Mouse (Mus musculus) cerebellum, postnatal 14 days (tissue): ENCODE results near the gene Stxbp4.

Experiments
- DNase-seq, 2 experiments: peaks; one replicate each; pipeline ENCODE4 v3.0.0; 2021; ENCODE audit warnings: mixed read lengths in 2 of 2

Stxbp4 gene

DNA sequence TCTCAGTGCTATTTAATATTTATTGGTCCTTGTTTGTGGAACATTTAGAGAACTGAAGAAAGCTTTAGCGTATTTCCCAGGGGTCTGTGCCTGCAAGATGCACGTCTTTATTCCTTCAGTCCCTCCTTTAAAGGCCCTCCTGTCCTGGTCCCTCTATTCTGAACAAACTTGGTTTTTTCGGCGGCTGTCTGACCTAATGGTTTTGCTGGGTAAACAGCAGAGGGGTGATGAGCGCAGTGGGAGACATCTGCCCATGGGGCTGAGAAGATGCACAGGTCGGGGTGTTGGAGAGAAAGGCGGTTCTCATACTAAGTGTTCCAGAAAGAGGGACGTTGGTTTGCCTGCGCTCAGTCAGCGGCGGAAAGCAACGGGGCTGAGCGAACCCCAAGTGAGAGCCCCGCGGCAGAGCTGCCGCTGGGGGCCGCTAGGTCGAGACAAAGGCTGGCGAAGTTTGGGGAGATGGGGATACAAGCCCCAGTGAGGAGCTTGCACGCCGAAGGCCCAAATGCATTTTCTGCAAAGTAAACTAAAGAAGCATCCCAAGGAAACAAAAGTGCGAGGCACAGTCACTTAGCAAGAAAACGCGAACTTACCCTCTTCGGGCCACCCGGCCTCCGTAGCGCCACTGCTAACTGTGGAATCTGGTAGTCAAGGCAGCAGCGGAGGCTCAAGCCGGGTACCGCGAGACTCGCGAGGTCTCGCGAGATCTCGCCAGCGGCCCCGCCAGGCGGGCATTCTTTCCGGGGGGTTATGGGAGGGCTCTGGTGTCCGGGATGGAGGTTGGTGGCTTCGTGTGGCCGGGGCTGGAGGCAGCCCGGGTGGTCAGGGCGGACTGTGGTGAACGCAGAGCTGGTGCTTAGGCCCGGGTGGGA, at the start of gene Stxbp4, which contains the start of gene Cox11:
TSS of gene Stxbp4 (minus strand) at position 645 of the 872 bp plus-strand sequence.
TSS of gene Cox11 (plus strand) at position 734 of the 872 bp plus-strand sequence.
- DNase-seq: peak; percentile 96 to 97

- no peak for DNase-seq
These were observed 49.2 kb upstream of the Stxbp4 start for GRCm38 (mm10) chr11:90687040-90687439.

DNA sequence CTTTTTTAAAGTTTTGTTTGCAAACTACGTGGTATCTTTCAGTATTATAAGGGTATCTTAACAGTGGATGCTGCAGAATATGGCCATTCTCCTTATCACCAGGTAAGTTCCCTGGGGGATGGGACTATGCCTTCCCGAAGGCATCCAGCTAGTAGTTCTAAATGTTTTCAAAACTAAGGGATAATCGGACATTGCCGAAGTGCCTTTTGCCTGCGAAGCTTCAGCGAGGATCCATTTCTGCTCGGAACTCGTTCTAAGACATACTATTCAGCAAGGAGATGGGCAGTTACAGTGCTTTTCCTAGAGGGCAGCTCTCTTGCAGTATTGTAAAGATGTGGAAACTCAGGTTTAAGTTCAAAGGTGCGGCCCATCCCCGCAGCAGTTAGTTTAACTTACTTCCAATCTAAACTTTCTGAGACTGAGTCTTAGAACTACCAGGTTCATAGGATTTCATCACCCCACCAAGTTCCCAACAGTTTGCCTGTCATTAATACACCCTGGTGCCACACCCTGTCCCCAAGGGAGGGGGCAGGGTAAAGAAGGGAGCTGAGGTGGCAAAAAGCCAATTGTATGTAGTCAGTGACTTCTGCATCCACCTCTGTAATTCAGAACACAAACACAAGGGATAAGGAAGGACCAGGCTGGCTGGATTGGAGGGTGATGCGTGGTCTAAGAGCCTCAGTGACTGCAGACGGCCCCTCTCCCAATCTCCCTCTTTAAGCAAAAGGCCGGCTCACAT, 48.6 kb upstream of the Stxbp4 start:
- peak; percentile 7 to 18 for DNase-seq

DNA sequence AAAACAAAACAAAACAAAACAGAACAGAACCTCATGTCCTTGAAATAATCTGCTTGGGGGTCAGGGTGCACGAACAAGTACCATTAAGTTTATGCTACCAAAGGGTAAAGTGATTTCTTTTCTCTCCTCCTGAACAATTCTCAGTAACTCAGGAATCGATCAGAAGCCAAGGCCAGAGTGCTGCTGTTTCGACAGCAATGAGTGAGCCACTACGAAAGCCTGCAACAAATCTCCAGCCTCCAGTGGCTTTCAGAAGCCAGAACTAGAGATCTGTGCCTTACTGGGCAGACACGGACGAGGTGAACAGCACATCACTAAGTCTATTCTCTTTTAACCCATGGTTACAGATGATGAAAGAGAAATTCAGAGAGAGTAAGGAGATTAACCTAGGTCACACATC, 47.3 kb upstream of the Stxbp4 start:
- DNase-seq: no peak

GRCm38 (mm10) chr11:90684765-90685164, 46.9 kb upstream of the Stxbp4 start:
- DNase-seq: no peak

- no peak for DNase-seq
These were observed 43.3 kb upstream of the Stxbp4 start for GRCm38 (mm10) chr11:90681171-90681570.

DNA sequence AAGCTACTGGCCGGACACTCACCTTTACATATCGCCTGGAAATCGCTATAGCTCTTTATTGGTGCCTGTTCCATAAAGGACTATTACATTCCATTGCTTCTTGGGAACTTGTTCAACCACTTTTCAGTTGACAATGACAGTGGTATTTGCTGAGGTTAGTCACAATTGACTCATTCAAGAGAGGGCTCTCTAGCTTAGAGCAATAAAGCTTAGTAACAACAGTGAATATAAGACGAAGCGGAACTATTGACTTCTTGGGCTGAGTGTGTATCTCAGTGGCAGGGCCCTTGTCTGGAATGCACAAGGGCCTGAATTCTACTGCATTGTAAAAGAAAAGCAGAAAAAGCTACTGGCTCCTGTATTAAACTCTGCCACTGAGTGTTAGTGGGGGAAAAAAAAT, 40.7 kb upstream of the Stxbp4 start:
- DNase-seq: no peak

DNA sequence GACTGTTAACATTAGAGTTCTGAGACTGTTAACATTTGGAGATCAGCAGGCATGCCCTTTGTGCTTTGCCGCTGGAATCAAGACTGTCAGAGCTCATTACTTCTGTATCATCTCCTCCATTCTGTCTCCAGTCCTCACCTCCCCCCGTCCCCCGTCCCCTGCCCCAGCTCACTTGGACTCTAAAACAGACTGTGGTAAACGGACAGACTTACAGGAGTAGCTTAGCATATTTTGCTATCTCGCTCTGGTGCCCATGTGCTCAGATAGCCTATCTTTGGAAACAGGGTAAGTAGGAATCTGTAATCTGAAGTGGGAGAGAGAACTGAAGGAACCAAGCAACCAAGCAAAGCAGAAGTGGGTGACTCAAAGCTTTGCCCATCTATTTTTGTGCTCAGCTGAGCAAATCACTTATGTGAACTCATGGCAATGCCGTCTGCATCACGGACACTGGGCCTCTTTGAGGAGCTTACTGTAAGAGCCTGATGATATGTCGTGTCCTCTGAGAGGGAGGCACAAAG, 39.9 kb upstream of the Stxbp4 start:
- no peak for DNase-seq

DNA sequence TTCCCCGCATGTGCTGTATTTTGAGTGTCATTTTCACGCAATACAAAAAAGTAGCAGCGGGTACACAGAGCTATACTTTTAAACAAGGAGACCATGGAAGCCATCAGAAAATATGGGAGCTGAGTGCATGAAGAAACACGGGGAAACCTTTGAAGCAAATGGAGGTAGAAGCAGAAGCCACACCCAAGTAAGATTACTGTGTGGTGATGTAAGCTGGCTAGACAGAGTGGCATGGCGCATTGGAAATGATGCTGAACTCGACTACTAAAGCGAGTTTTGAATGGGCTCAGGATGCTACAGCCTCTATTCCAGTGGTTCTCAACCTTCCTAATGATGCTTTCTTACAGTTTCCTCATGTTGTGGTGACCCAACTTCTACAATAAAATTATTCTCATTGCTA, 39.1 kb upstream of the Stxbp4 start:
- DNase-seq: no peak

DNA sequence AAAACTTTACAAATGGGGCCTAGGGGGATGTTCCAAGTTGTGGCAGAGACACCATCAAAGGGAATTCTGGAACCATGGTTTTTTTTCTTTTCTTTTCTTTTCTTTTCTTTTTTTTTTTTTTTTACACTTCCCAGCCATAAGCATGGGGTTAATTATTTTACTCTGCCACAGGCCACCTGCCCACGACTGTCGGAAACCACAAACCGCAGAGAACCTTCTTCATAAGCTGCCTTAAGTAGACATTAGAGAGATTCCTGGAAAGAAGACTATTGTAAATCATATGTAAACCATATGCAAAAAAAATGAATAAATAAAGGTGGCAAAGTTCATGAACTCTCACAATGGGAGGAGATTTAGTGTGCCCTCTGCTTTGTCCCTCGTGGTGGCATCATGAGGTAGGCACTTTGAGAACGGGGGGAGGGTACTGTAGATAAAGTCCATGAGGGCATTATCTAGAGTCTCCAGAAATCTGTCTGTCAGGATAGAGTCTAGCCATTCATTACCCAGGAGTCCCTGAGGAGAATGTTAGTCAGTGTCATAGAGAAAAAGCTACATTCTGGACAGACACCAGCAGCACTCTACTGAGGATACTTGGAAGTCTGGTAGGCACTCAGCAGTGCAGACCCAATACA, 37.7 kb upstream of the Stxbp4 start:
- DNase-seq: no peak

- DNase-seq: no peak
These were observed 29.4 kb upstream of the Stxbp4 start for GRCm38 (mm10) chr11:90667325-90667724.

- DNase-seq: no peak
These were observed 29.0 kb upstream of the Stxbp4 start for GRCm38 (mm10) chr11:90666916-90667315.

DNA sequence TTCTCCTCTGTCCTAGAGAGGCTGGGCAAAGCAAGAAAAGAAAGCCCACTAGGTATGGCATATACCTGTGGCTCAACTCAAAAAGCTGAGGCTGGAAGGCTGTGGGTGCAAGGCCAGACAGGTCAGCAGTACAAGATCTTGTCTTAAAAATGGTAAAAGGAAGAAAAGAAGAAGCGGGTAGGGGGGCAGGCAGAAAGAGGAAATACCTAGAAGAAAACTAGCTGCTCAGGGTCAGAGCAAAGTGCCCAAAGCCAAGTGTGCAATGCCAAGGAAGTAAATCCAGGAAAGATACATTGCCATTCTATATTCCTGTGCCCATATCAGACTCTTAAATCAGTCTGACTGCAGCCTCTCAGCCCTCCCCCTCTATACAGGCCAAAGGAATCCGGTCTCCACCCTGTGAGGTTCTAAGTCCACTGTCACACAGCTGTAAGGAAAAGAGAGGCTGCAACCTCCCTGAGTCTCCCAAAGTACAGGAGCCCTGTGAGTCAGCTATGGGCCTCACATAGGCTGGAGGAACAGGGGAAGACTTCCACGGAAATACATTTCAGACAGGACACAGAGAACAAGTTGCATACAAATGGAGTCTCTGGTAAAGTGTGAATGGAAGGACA, 28.4 kb upstream of the Stxbp4 start:
- DNase-seq: no peak

DNA sequence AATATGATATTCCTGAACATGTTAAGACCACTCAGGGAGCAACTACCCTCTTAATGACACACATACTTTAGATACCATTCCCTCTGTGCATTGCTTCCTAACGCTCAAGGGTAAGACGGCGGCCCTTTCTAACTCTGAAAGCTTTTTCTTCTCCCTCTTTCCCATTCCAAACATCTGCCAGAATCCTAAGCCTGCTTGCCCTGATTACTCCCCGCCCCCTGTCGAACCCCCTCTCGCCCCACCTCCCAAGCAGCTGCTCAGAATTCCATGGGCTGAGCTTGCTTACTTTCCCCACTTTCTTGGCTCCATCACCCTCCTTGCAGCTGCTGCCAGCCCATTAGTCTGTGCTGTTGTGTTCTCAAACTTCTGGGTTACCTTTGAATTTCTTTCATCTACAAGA, 27.3 kb upstream of the Stxbp4 start:
- no peak for DNase-seq

DNA sequence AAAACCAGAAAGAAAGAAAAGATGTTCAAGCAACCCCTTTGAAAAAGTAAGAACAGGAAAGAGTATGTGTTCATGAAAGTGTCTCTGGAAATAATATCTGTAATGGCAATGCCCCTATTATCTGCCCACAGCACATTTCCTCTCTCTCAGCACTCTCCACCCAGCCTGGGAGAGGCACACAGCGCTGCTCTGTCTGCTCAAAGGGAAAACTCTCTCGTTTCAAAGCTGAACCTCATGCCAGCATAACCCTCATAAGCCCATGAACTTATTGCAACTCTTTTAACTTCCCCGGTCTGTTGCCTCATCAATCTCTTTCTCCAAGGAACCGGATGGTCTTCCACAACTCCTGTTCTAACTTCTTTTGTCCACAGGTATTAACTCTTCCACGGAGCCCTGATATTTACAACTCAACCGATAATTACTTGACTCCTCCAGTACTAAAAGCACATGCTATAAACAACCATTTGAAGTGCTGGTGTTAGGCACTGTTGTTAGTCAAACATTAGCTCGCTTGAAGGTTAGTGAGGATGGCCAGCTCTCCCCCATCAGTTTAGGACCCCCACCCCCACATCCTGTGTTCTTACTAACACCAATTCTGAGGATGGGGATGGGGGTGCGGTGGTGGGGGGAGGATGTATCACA, 26.6 kb upstream of the Stxbp4 start:
- no peak for DNase-seq

GRCm38 (mm10) chr11:90663618-90664297, 25.9 kb upstream of the Stxbp4 start:
- no peak for DNase-seq

DNA sequence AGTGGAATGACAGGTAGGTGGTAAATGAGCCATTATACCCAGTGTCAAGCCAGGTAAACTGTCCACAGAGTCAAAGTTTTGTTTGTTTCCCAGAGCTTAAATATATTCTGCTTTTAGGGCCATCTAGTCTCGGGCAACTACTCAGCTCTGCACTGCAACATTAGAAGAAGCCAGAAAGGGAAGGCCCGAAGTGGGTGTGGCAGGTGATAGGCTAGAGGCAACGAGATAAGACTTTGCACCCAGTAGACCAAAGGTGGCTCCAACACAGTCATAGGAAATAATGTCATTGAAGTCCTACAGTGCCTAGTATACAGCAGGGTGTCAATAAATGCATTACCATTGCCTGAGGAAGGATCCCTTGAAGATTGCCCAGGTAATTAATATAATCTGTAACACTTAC, 25.2 kb upstream of the Stxbp4 start:
- DNase-seq: no peak

- DNase-seq: no peak
These were observed 22.8 kb upstream of the Stxbp4 start for GRCm38 (mm10) chr11:90660662-90661061.

- no peak for DNase-seq
These were observed 19.6 kb upstream of the Stxbp4 start for GRCm38 (mm10) chr11:90657527-90657926.

GRCm38 (mm10) chr11:90652603-90653002, 14.7 kb upstream of the Stxbp4 start:
- no peak for DNase-seq

- DNase-seq: no peak
These were observed 12.5 kb upstream of the Stxbp4 start for GRCm38 (mm10) chr11:90650231-90650885.
